Mouse (Mus musculus): ENCODE data around the gene Ankrd13c.

Ankrd13c gene

GRCm38 (mm10) chr3:157955466-157955865 is 8.4 kb downstream of the Ankrd13c start:
- no peak for DNase-seq (ENCODE audit: low spot score)

- no peak for DNase-seq (ENCODE audit: low spot score)
These were observed 9.2 kb downstream of the Ankrd13c start for GRCm38 (mm10) chr3:157956201-157956600.

- DNase-seq (ENCODE audit: low spot score) = no peak
These were observed 10.3 kb downstream of the Ankrd13c start for GRCm38 (mm10) chr3:157957320-157957719.

- DNase-seq (ENCODE audit: low spot score) = no peak
These were observed 24.1 kb downstream of the Ankrd13c start for GRCm38 (mm10) chr3:157971151-157971550.

GRCm38 (mm10) chr3:157973236-157973635 is 26.2 kb downstream of the Ankrd13c start:
- no peak for DNase-seq (ENCODE audit: low spot score)

GRCm38 (mm10) chr3:157979619-157980018 is 32.6 kb downstream of the Ankrd13c start:
- DNase-seq (ENCODE audit: low spot score) = no peak

- DNase-seq (ENCODE audit: low spot score) = no peak
These were observed 46.3 kb downstream of the Ankrd13c start for GRCm38 (mm10) chr3:157993322-157993721.

GRCm38 (mm10) chr3:157995726-157996125 is 48.7 kb downstream of the Ankrd13c start:
- DNase-seq (ENCODE audit: low spot score) = no peak

- no peak for DNase-seq (ENCODE audit: low spot score)
These were observed 51.8 kb downstream of the Ankrd13c start for GRCm38 (mm10) chr3:157998742-157999369.

GRCm38 (mm10) chr3:158008647-158009046 is 61.6 kb downstream of the Ankrd13c start:
- no peak for DNase-seq (ENCODE audit: low spot score)

GRCm38 (mm10) chr3:158009762-158010320 is 62.8 kb downstream of the Ankrd13c start:
- no peak for DNase-seq (ENCODE audit: low spot score)

GRCm38 (mm10) chr3:158031371-158031925 is 84.4 kb downstream of the Ankrd13c start:
- DNase-seq (ENCODE audit: low spot score) = peak; percentile 88

GRCm38 (mm10) chr3:158032106-158032505 is 85.1 kb downstream of the Ankrd13c start:
- no peak for DNase-seq (ENCODE audit: low spot score)

- DNase-seq (ENCODE audit: low spot score) = no peak
These were observed 88.8 kb downstream of the Ankrd13c start for GRCm38 (mm10) chr3:158035866-158036265.

GRCm38 (mm10) chr3:158036329-158036988 is 89.4 kb downstream of the Ankrd13c start, which contains the start of the genes Srsf11 and Lrrc40:
Srsf11 (minus strand) TSS chr3:158036639.
Lrrc40 (plus strand) TSS chr3:158036662.
- DNase-seq (ENCODE audit: low spot score) = peak; percentile 92

- DNase-seq (ENCODE audit: low spot score) = no peak
These were observed 91.1 kb downstream of the Ankrd13c start for GRCm38 (mm10) chr3:158038106-158038505.

- no peak for DNase-seq (ENCODE audit: low spot score)
These were observed 93.7 kb downstream of the Ankrd13c start for GRCm38 (mm10) chr3:158040755-158041154.

GRCm38 (mm10) chr3:158049508-158049907 is 102.5 kb downstream of the Ankrd13c start:
- DNase-seq (ENCODE audit: low spot score) = no peak
